Mouse (Mus musculus): ENCODE data around the gene Pmm1. TPM values are rescaled to one million over a fixed set of nuclear protein-coding genes. Genes with fewer than 3 reads are reported as not detected.
"Not testable (repeated sequence)": the region's sequence is repeated elsewhere in the genome, so short reads cannot be mapped to it uniquely, and the experiment has no call there.

The Pmm1 gene
- polyA plus RNA-seq, 1 experiment from 2014 or later = 84.5 TPM

DNA sequence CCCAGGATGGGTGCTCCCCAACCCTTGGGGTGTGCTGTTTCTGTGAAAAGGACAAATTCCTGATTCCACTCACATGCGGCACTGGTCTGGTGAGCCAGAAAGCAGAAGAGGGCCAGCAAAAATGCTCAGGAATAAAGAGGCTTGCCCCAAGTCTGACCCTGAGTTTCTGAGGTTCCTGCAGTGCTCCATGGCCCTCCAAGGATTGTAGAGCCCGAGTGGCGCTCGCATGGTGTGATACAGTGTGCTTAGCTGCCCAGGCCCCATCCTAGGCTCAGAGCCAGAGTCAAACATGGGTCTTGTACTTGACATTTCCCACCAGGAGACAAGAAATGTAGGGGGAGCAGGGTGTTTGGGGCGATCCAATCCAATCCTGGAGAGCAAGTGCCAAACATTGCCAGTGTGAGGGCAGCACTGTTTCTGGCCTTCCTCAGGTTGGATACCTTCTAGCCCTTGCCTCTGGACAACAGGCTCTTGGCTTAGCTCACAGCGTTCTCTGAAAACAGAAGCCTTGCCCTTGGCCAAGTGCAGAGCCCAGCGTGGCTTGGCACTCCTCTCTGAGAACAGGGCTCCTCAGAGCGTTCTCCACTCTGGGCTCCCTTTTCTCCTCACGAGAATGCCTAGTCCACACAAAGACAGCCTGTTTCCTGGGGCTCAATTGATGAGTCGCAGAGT, 40.0 kb downstream of the Pmm1 start:
- 70% methylated on average over 10 of the region's 10 CpGs for WGBS
- peaks cover 41% of the 10 kb centered on the region for H3K4me1 ChIP-seq
- peaks cover 18% of the 10 kb centered on the region for H3K36me3 ChIP-seq
- no peak overlapping the region for H3K9ac ChIP-seq (replicated peaks)
- H3K4me3 ChIP-seq = no peak overlapping the region
- no peaks in the 10 kb centered on the region for H3K9me3 ChIP-seq
- H3K27ac ChIP-seq (replicated peaks) = peak overlapping the region; percentile 64
- no peak for ATAC-seq (replicated peaks)
- no peaks in the 10 kb centered on the region for H3K27me3 ChIP-seq
- no peak overlapping the region for H3K4me2 ChIP-seq (replicated peaks)

DNA sequence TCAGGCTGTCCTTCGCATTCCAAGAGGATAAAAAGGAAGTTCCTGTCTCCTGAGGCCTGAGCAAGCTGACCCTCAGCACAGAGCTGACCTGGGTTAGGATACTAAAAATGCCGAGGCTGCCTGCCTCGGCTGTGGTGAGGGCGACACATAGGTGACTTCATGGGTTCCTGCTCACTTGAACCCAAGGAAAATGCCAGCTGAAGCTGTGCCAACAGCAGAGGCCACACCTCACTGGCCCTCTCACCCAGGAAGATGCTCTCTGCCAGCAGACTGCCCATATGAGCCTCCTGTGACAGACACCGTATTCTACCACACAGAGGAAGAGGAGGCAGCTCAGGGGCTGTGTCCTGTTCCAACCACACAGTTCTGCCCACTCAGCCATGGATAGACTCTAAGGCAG, 41.7 kb downstream of the Pmm1 start:
- ATAC-seq (replicated peaks) = no peak
- peaks cover 32% of the 10 kb centered on the region for H3K36me3 ChIP-seq
- WGBS = 84% methylated on average over 5 of the region's 5 CpGs

DNA sequence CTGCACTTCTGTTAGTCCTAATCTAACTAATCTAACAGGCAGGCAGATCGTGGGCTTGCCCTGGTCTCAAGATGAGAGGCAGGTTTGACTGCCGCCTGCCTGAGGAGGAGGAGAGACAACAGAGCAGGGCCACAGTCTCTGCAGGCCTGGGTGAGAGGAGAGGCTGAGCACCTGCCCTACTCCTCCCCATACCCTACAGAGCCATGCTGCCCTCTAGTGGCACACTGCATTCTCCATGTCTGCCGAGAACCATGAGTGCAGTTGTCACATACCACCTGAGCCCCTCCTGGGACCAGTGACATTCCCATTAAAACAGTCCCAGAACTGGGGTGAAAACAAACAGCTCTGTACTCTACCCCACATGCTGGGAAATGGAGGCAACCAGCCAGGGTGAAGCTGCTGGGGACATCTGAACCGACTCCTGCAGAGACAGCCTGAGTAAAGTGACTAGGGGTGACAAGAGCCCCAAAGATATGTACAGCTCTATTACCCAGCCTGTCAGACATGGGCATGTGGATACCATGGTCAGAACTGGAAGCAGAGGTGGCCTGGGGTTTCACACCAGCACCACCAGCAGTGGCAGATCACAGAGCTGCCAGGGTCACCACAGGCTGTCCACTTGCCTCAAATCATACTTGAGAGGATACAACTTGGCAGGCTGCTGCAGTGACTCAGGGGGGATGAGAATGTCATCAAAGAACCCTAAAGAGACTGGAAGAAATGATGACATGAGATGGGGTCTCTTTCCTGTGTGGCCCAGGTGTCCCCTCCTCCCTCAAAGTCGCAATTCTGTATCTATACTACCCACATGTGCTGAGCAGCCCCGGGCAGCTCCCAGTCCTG, 42.9 kb downstream of the Pmm1 start:
- Histone ChIP-seq H3K4me2 (replicated peaks) (no peak overlapping the region), H3K9ac (replicated peaks) (no peak overlapping the region), H3K27me3 (no peaks in the 10 kb centered on the region), H3K9me3 (no peaks in the 10 kb centered on the region), H3K27ac (replicated peaks) (no peak overlapping the region), H3K4me1 (peaks cover 18% of the 10 kb centered on the region), H3K36me3 (peaks cover 44% of the 10 kb centered on the region), H3K4me3 (no peak overlapping the region)
- WGBS = 58% methylated on average over 6 of the region's 6 CpGs
- ATAC-seq (replicated peaks) = 0 out of 2 replicates have a peak, but pooled peaks have one; percentile 46

More for the DNA sequence above, 41.7 kb downstream of the Pmm1 start:
- Histone ChIP-seq H3K4me2 (replicated peaks) (no peak overlapping the region), H3K9me3 (no peaks in the 10 kb centered on the region), H3K27me3 (no peaks in the 10 kb centered on the region), H3K4me3 (no peak overlapping the region), H3K27ac (replicated peaks) (no peak overlapping the region), H3K4me1 (peaks cover 25% of the 10 kb centered on the region), H3K9ac (replicated peaks) (no peak overlapping the region)

DNA sequence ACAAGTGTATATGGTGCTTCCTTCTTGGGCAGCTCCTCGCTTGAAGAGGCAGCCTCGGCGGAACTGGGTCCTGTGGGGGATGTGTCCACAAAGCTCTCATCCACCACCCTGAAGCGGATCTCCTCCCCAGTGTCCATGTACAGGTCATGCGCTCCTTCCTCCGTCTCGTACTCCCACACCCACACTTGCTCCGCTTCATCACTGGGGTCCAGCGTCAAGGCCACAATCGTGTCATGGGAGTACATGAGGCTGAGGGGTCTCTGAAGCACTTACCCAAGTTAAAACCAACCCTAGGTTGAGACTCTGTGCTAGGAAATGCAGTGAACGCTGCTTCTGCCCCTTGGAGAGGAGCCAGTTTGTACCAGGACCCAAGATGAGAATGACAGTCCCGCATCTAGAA, 43.5 kb downstream of the Pmm1 start:
- H3K9me3 ChIP-seq = no peaks in the 10 kb centered on the region
- H3K4me2 ChIP-seq (replicated peaks) = no peak overlapping the region
- peaks cover 15% of the 10 kb centered on the region for H3K4me1 ChIP-seq
- WGBS = 90% methylated on average over 12 of the region's 12 CpGs
- ATAC-seq (replicated peaks) = no peak
- H3K36me3 ChIP-seq = peaks cover 51% of the 10 kb centered on the region
- no peak overlapping the region for H3K4me3 ChIP-seq
- no peak overlapping the region for H3K27ac ChIP-seq (replicated peaks)
- H3K27me3 ChIP-seq = no peaks in the 10 kb centered on the region
- no peak overlapping the region for H3K9ac ChIP-seq (replicated peaks)

DNA sequence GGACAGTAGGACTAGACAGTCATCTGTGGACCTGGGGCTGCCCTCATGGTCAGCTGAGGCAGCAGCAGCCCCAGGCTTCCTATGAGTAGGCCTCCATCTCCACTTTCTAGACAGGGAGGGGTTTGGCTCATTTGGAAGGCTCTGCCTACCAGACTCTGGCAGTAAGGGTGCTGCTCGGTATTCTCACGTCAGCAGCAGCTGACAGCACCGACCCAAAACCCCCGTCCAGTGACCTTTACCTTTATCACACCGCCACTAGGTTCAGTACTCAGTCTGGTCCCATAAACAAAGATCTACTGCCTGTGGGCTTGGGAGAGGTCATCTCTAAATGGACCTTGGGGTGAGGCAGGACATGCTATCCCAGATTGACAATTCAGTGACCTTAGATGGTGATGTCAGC, 45.1 kb downstream of the Pmm1 start:
- no peaks in the 10 kb centered on the region for H3K9me3 ChIP-seq
- 85% methylated on average over 5 of the region's 5 CpGs for WGBS
- ATAC-seq (replicated peaks) = no peak
- no peaks in the 10 kb centered on the region for H3K27me3 ChIP-seq
- no peak overlapping the region for H3K27ac ChIP-seq (replicated peaks)
- no peak overlapping the region for H3K9ac ChIP-seq (replicated peaks)
- peaks cover 2% of the 10 kb centered on the region; the same call in 1 of the 2 replicates for H3K4me1 ChIP-seq
- peaks cover 66% of the 10 kb centered on the region for H3K36me3 ChIP-seq
- H3K4me2 ChIP-seq (replicated peaks) = no peak overlapping the region
- H3K4me3 ChIP-seq = no peak overlapping the region

DNA sequence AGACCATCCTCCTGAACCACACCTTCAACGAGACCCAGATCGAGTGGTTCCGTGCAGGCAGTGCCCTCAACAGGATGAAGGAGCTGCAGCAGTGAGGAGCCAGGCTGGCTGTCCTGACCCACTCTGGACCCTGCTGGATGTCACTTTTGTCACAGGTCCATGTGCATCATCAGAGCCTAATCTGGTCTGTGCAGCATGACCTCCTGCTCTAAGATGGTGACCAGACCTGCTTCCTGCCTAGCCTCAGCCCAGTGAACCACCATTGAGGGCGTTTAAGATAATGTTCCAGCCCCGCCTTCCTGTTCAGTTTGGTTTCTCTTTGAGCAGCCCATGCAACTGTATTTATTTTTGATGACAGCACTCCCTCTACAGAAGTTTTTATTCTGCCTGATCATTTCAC, 46.1 kb downstream of the Pmm1 start:
- no peak for ATAC-seq (replicated peaks)
- H3K36me3 ChIP-seq = peaks cover 76% of the 10 kb centered on the region
- H3K27me3 ChIP-seq = no peaks in the 10 kb centered on the region
- H3K27ac ChIP-seq (replicated peaks) = no peak overlapping the region
- H3K4me1 ChIP-seq = no peaks in the 10 kb centered on the region
- 86% methylated on average over 5 of the region's 5 CpGs for WGBS
- no peak overlapping the region for H3K4me2 ChIP-seq (replicated peaks)
- no peak overlapping the region for H3K9ac ChIP-seq (replicated peaks)
- H3K4me3 ChIP-seq = no peak overlapping the region
- no peaks in the 10 kb centered on the region for H3K9me3 ChIP-seq

DNA sequence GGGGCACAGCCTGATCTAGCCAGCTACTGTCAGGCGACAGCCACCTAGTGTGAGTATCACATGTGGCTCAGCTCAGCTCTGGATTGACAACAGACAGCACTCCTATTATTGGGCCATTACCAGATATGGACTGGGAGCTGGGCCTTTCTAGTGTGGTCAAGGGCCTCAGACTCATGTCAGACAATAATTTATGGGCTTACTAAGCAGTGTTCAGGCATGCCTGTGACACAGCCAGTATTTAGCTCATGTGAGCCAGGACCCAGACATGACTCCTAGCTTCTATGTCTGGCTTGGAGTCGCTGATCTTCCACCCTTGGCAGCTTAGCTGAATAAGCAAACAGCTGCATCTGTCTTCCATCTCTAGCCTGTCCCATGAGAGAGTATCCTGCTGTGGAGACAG, 48.2 kb downstream of the Pmm1 start:
- no peak for ATAC-seq (replicated peaks)
- Histone ChIP-seq H3K4me1 (no peaks in the 10 kb centered on the region), H3K27me3 (no peaks in the 10 kb centered on the region), H3K4me2 (replicated peaks) (no peak overlapping the region), H3K9me3 (no peaks in the 10 kb centered on the region), H3K36me3 (peaks cover 97% of the 10 kb centered on the region), H3K27ac (replicated peaks) (no peak overlapping the region), H3K4me3 (no peak overlapping the region), H3K9ac (replicated peaks) (no peak overlapping the region)
- 85% methylated on average over 2 of the region's 2 CpGs for WGBS

DNA sequence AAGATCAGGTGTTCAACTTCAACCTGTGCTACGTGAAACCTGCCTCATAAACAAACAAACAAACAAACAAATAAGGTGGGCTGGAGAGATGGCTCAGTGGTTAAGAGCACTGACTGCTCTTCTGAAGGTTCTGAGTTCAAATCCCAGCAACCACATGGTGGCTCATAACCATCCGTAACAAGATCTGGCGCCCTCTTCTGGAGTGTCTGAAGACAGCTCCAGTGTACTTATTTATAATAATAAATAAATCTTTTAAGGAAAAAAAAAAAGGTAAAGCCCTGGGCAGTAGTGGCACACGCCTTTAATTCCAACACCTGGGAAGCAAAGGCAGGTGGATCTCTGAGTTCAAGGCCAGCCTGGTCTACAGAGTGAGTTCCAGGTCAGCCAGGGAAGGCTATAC, 52.0 kb downstream of the Pmm1 start:
- H3K4me2 ChIP-seq (replicated peaks); H3K9ac ChIP-seq (replicated peaks); H3K27me3 ChIP-seq; H3K9me3 ChIP-seq; ATAC-seq (replicated peaks); H3K4me3 ChIP-seq; H3K4me1 ChIP-seq; H3K27ac ChIP-seq (replicated peaks): not testable (repeated sequence)
- peaks cover 99% of the 10 kb centered on the region for H3K36me3 ChIP-seq
- WGBS = 90% methylated on average over 4 of the region's 4 CpGs

DNA sequence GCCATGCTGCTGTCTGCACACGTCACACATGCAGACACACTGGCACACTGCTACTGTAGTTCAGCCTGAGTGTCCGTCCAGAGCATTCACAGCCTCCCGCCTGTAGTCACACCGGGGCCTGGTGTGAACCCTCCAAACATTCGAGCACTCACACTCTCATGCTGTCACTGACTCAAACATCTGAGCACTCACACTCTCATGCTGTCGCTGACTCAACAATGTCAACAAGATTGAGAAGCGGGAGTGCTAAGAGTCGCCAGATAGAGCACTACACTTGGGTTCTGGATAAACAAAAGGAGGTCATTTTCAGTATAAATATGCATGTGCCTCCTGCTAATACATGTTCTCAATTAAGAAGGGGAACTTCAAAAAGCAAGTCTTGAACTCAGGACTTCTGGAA, 52.8 kb downstream of the Pmm1 start:
- no peaks in the 10 kb centered on the region for H3K27me3 ChIP-seq
- H3K4me3 ChIP-seq = no peak overlapping the region
- no peak overlapping the region for H3K4me2 ChIP-seq (replicated peaks)
- ATAC-seq (replicated peaks) = no peak
- H3K9me3 ChIP-seq = no peaks in the 10 kb centered on the region
- no peak overlapping the region for H3K9ac ChIP-seq (replicated peaks)
- no peaks in the 10 kb centered on the region for H3K4me1 ChIP-seq
- 87% methylated on average over 8 of the region's 8 CpGs for WGBS
- peaks cover 96% of the 10 kb centered on the region for H3K36me3 ChIP-seq
- H3K27ac ChIP-seq (replicated peaks) = no peak overlapping the region

DNA sequence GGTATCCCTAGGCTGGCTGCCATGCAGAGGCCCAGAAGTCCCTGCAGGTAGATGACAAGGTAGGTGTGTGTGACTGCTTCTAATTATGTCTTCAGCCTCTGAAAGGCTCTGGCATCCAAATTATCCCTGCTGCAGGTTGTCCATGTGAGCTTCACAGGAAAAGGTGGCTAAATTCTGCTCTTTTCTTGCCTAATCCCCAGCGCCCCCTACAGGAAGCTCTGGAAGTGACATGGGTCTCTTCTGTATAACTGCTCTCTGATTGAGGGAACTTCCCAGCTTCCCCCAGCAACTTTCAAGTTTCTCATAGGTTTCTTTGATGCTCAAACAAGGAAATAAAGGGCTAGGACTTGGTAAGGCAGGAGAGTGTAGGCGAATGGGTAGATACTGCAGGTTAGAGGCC, 55.8 kb downstream of the Pmm1 start:
- WGBS = 41% methylated on average over 2 of the region's 2 CpGs
- H3K36me3 ChIP-seq = peaks cover 88% of the 10 kb centered on the region

More for the DNA sequence above, 55.8 kb downstream of the Pmm1 start:
- no peak for ATAC-seq (replicated peaks)
- H3K9me3 ChIP-seq = no peaks in the 10 kb centered on the region
- H3K4me3 ChIP-seq = no peak overlapping the region
- no peaks in the 10 kb centered on the region for H3K4me1 ChIP-seq
- no peak overlapping the region for H3K4me2 ChIP-seq (replicated peaks)
- H3K9ac ChIP-seq (replicated peaks) = no peak overlapping the region
- H3K27me3 ChIP-seq = no peaks in the 10 kb centered on the region
- H3K27ac ChIP-seq (replicated peaks) = no peak overlapping the region
